Mouse (Mus musculus): ENCODE measurements around the gene Car3.

Gene Car3

GRCm38 (mm10) chr3:14888549-14888948 lies 25.2 kb downstream of the Car3 start:
- Histone ChIP-seq H3K4me1 (replicated peaks; ENCODE audit: low read depth, low read length) (peaks cover 48% of the 10 kb centered on the region), H3K36me3 (ENCODE audit: insufficient read depth, low read length) (peaks cover 24% of the 10 kb centered on the region), H3K9me3 (ENCODE audit: low read length) (no peaks in the 10 kb centered on the region), H3K4me3 (replicated peaks; ENCODE audit: low read length) (no peak overlapping the region), H3K27me3 (ENCODE audit: insufficient read depth, low read length) (peaks cover 4% of the 10 kb centered on the region; the same call in 1 of the 2 replicates)
- TF ChIP-seq CTCF (conservative IDR thresholded peaks at IDR 0.05; ENCODE audit: low read length) (no peak), POU5F1 (IDR thresholded peaks at IDR 0.05; ENCODE audit: borderline replicate concordance, low read length) (no peak), NANOG (IDR thresholded peaks at IDR 0.05; ENCODE audit: borderline replicate concordance, low read length) (no peak)

- H3K9me3 ChIP-seq (ENCODE audit: low read length): no peaks in the 10 kb centered on the region
- peaks cover 4% of the 10 kb centered on the region; the same call in 1 of the 2 replicates for H3K27me3 ChIP-seq (ENCODE audit: insufficient read depth, low read length)
- TF ChIP-seq POU5F1 (IDR thresholded peaks at IDR 0.05; ENCODE audit: borderline replicate concordance, low read length) (no peak), NANOG (IDR thresholded peaks at IDR 0.05; ENCODE audit: borderline replicate concordance, low read length) (no peak), CTCF (conservative IDR thresholded peaks at IDR 0.05; ENCODE audit: low read length) (no peak)
- H3K36me3 ChIP-seq (ENCODE audit: insufficient read depth, low read length): peaks cover 24% of the 10 kb centered on the region
- H3K4me1 ChIP-seq (replicated peaks; ENCODE audit: low read depth, low read length): peaks cover 48% of the 10 kb centered on the region
- peak overlapping the region; percentile 41; the same call in 1 of the 2 replicates for H3K4me3 ChIP-seq (replicated peaks; ENCODE audit: low read length)
Measured at GRCm38 (mm10) chr3:14889085-14889484, 25.8 kb downstream of the Car3 start.

GRCm38 (mm10) chr3:14889716-14890409 lies 26.6 kb downstream of the Car3 start:
- H3K4me3 ChIP-seq (replicated peaks; ENCODE audit: low read length): peak overlapping the region; percentile 41; the same call in 1 of the 2 replicates
- TF ChIP-seq CTCF (conservative IDR thresholded peaks at IDR 0.05; ENCODE audit: low read length): no peak
- TF ChIP-seq POU5F1 (IDR thresholded peaks at IDR 0.05; ENCODE audit: borderline replicate concordance, low read length): no peak
- TF ChIP-seq NANOG (IDR thresholded peaks at IDR 0.05; ENCODE audit: borderline replicate concordance, low read length): no peak
- H3K9me3 ChIP-seq (ENCODE audit: low read length): no peaks in the 10 kb centered on the region
- peaks cover 24% of the 10 kb centered on the region for H3K36me3 ChIP-seq (ENCODE audit: insufficient read depth, low read length)
- H3K4me1 ChIP-seq (replicated peaks; ENCODE audit: low read depth, low read length): peaks cover 48% of the 10 kb centered on the region
- H3K27me3 ChIP-seq (ENCODE audit: insufficient read depth, low read length): peaks cover 4% of the 10 kb centered on the region; the same call in 1 of the 2 replicates

- TF ChIP-seq CTCF (conservative IDR thresholded peaks at IDR 0.05; ENCODE audit: low read length) (no peak), NANOG (IDR thresholded peaks at IDR 0.05; ENCODE audit: borderline replicate concordance, low read length) (no peak), POU5F1 (IDR thresholded peaks at IDR 0.05; ENCODE audit: borderline replicate concordance, low read length) (no peak)
- Histone ChIP-seq H3K36me3 (ENCODE audit: insufficient read depth, low read length) (peaks cover 47% of the 10 kb centered on the region), H3K9me3 (ENCODE audit: low read length) (no peaks in the 10 kb centered on the region), H3K4me3 (replicated peaks; ENCODE audit: low read length) (no peak overlapping the region), H3K27me3 (ENCODE audit: insufficient read depth, low read length) (peaks cover under 1% of the 10 kb centered on the region; the same call in 1 of the 2 replicates), H3K4me1 (replicated peaks; ENCODE audit: low read depth, low read length) (peaks cover 46% of the 10 kb centered on the region)
Measured at GRCm38 (mm10) chr3:14892991-14893390, 29.7 kb downstream of the Car3 start.

GRCm38 (mm10) chr3:14893700-14894099 lies 30.4 kb downstream of the Car3 start:
- H3K9me3 ChIP-seq (ENCODE audit: low read length): no peaks in the 10 kb centered on the region
- peaks cover 39% of the 10 kb centered on the region for H3K4me1 ChIP-seq (replicated peaks; ENCODE audit: low read depth, low read length)
- TF ChIP-seq NANOG (IDR thresholded peaks at IDR 0.05; ENCODE audit: borderline replicate concordance, low read length): no peak
- H3K27me3 ChIP-seq (ENCODE audit: insufficient read depth, low read length): no peaks in the 10 kb centered on the region
- H3K4me3 ChIP-seq (replicated peaks; ENCODE audit: low read length): no peak overlapping the region
- H3K36me3 ChIP-seq (ENCODE audit: insufficient read depth, low read length): peaks cover 48% of the 10 kb centered on the region

- Histone ChIP-seq H3K9me3 (ENCODE audit: low read length) (no peaks in the 10 kb centered on the region), H3K4me3 (replicated peaks; ENCODE audit: low read length) (no peak overlapping the region), H3K36me3 (ENCODE audit: insufficient read depth, low read length) (peaks cover 50% of the 10 kb centered on the region), H3K4me1 (replicated peaks; ENCODE audit: low read depth, low read length) (peaks cover 28% of the 10 kb centered on the region), H3K27me3 (ENCODE audit: insufficient read depth, low read length) (no peaks in the 10 kb centered on the region)
- TF ChIP-seq NANOG (IDR thresholded peaks at IDR 0.05; ENCODE audit: borderline replicate concordance, low read length) (no peak), POU5F1 (IDR thresholded peaks at IDR 0.05; ENCODE audit: borderline replicate concordance, low read length) (no peak), CTCF (conservative IDR thresholded peaks at IDR 0.05; ENCODE audit: low read length) (no peak)
Measured at GRCm38 (mm10) chr3:14895333-14895732, 32.0 kb downstream of the Car3 start.

GRCm38 (mm10) chr3:14897770-14898169 lies 34.5 kb downstream of the Car3 start:
- no peak overlapping the region for H3K4me3 ChIP-seq (replicated peaks; ENCODE audit: low read length)
- H3K9me3 ChIP-seq (ENCODE audit: low read length): no peaks in the 10 kb centered on the region
- H3K27me3 ChIP-seq (ENCODE audit: insufficient read depth, low read length): no peaks in the 10 kb centered on the region
- peaks cover 16% of the 10 kb centered on the region for H3K4me1 ChIP-seq (replicated peaks; ENCODE audit: low read depth, low read length)
- TF ChIP-seq NANOG (IDR thresholded peaks at IDR 0.05; ENCODE audit: borderline replicate concordance, low read length) (no peak), POU5F1 (IDR thresholded peaks at IDR 0.05; ENCODE audit: borderline replicate concordance, low read length) (no peak), CTCF (conservative IDR thresholded peaks at IDR 0.05; ENCODE audit: low read length) (no peak)
- H3K36me3 ChIP-seq (ENCODE audit: insufficient read depth, low read length): peaks cover 69% of the 10 kb centered on the region

- no peaks in the 10 kb centered on the region for H3K27me3 ChIP-seq (ENCODE audit: insufficient read depth, low read length)
- H3K4me1 ChIP-seq (replicated peaks; ENCODE audit: low read depth, low read length): peaks cover 24% of the 10 kb centered on the region
- H3K36me3 ChIP-seq (ENCODE audit: insufficient read depth, low read length): peaks cover 47% of the 10 kb centered on the region
- H3K4me3 ChIP-seq (replicated peaks; ENCODE audit: low read length): no peak overlapping the region
- no peak for TF ChIP-seq CTCF (conservative IDR thresholded peaks at IDR 0.05; ENCODE audit: low read length)
- TF ChIP-seq NANOG (IDR thresholded peaks at IDR 0.05; ENCODE audit: borderline replicate concordance, low read length): no peak
- TF ChIP-seq POU5F1 (IDR thresholded peaks at IDR 0.05; ENCODE audit: borderline replicate concordance, low read length): no peak
- no peaks in the 10 kb centered on the region for H3K9me3 ChIP-seq (ENCODE audit: low read length)
Measured at GRCm38 (mm10) chr3:14903380-14903779, 40.1 kb downstream of the Car3 start.

- peaks cover 39% of the 10 kb centered on the region for H3K36me3 ChIP-seq (ENCODE audit: insufficient read depth, low read length)
- no peaks in the 10 kb centered on the region for H3K9me3 ChIP-seq (ENCODE audit: low read length)
- peaks cover 21% of the 10 kb centered on the region for H3K4me1 ChIP-seq (replicated peaks; ENCODE audit: low read depth, low read length)
- H3K4me3 ChIP-seq (replicated peaks; ENCODE audit: low read length): no peak overlapping the region
- TF ChIP-seq CTCF (conservative IDR thresholded peaks at IDR 0.05; ENCODE audit: low read length) (no peak), POU5F1 (IDR thresholded peaks at IDR 0.05; ENCODE audit: borderline replicate concordance, low read length) (no peak)
- no peaks in the 10 kb centered on the region for H3K27me3 ChIP-seq (ENCODE audit: insufficient read depth, low read length)
Measured at GRCm38 (mm10) chr3:14904165-14904564, 40.9 kb downstream of the Car3 start.
